Mouse (Mus musculus) neural tube, embryonic 11.5 days (tissue): ENCODE data around the gene Gm13199. TPM values are rescaled to one million over a fixed set of nuclear protein-coding genes. Genes with fewer than 3 reads are reported as not detected.

Source experiments
- ATAC-seq: fragments of 200-750 bp; cut with Nextera tagmentation; 2 replicates; pipeline ENCODE4 v1.8.0; 2017; ENCODE audit warnings: moderate number of reproducible peaks, mild to moderate bottlenecking, moderate TSS enrichment, moderate library complexity; ENCODE audit not compliant: insufficient read depth, low FRiP score, low TSS enrichment
- DNase-seq: peaks from one replicate; pipeline ENCODE4 v3.0.0-alpha.2; 2015; ENCODE audit warnings: low spot score
- H3K27ac ChIP-seq: fragments of 300-500 bp; sonication (generic); 2 replicates; pipeline ENCODE4 v1.5.1; 2014; ENCODE audit warnings: low read depth, mild to moderate bottlenecking, low read length
- H3K27me3 ChIP-seq: fragments of 300-500 bp; sonication (generic); 2 replicates; pipeline ENCODE4 v1.6.1; 2014; ENCODE audit warnings: mild to moderate bottlenecking, low read length, mixed read lengths; ENCODE audit not compliant: control insufficient read depth, insufficient read depth
- H3K36me3 ChIP-seq: fragments of 300-500 bp; sonication (generic); 2 replicates; pipeline ENCODE4 v1.6.1; 2014; ENCODE audit warnings: mild to moderate bottlenecking, low read length, moderate library complexity, mixed read lengths; ENCODE audit not compliant: control insufficient read depth, insufficient read depth
- H3K4me1 ChIP-seq: fragments of 300-500 bp; sonication (generic); 2 replicates; pipeline ENCODE4 v1.6.1; 2014; ENCODE audit warnings: low read length, mixed read lengths; ENCODE audit not compliant: control insufficient read depth, insufficient read depth
- H3K4me2 ChIP-seq: fragments of 300-500 bp; sonication (generic); 2 replicates; pipeline ENCODE4 v1.6.1; 2014; ENCODE audit warnings: low read depth, mild to moderate bottlenecking, moderate library complexity
- H3K4me3 ChIP-seq: fragments of 300-500 bp; sonication (generic); 2 replicates; pipeline ENCODE4 v1.5.1; 2014; ENCODE audit warnings: low read depth, low read length
- H3K9ac ChIP-seq: fragments of 300-500 bp; sonication (generic); 2 replicates; pipeline ENCODE4 v1.6.1; 2014; ENCODE audit warnings: mild to moderate bottlenecking, low read length
- H3K9me3 ChIP-seq: fragments of 300-500 bp; sonication (generic); 2 replicates; pipeline ENCODE4 v1.6.1; 2016; ENCODE audit warnings: low read length; ENCODE audit not compliant: control insufficient read depth
- WGBS: fragments of 180-500 bp; shearing (Covaris S2); extraction: QIAGEN DNeasy Blood & Tissue Kit; methylation state at CpG from one replicate; pipeline ENCODE4 v1.1.7; 2014; 5-methylcytosine and 5-hydroxymethylcytosine counted together
- polyA plus RNA-seq: library from polyadenylated mRNA; unstranded; fragments of >200 nt; fragmentation: Nextera tagmentation; extraction: Ambion mirVana; gene quantifications from 2 replicates; pipeline ENCODE4 v1.2.1, GENCODE M21; 2014

Gm13199 gene
- 1.5 and 2.7 TPM in 2 replicates for polyA plus RNA-seq

DNA sequence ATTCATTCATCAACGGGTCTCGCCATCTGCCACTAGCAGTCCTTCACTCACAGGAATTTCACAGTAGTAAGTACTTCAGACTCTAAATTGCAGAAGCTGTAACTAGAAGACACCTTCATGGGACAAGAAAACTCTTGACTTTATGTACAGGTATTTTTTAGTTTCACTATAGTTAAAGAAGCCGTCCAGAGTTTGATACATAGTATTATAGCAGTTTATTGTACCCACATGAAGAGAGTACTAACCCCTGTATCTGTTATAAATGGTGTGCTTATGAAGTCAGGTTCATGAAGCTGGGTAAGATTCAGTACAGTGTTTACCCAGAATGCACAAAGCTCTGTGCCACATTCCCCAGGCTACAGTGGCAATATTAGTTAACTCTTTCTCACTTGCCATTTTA lies at the start of gene Gm13199:
TSS of gene Gm13199 (minus strand) at position 101 of the 400 bp plus-strand sequence.
- no peaks in the 10 kb centered on the region for H3K4me1 ChIP-seq
- H3K9ac ChIP-seq: no peak within 1 kb of the TSS
- 95% methylated on average over 3 of the region's 3 CpGs for WGBS
- H3K9me3 ChIP-seq: no peaks in the 10 kb centered on the region
- H3K36me3 ChIP-seq: peaks cover 2% of the 10 kb centered on the region; the same call in 1 of the 2 replicates
- DNase-seq: no peak
- no peak within 1 kb of the TSS for H3K27ac ChIP-seq
- no peak within 1 kb of the TSS for H3K4me2 ChIP-seq
- ATAC-seq: no peak
- no peaks in the 10 kb centered on the region for H3K27me3 ChIP-seq
- no peak within 1 kb of the TSS for H3K4me3 ChIP-seq

- Histone ChIP-seq H3K27ac (no peak overlapping the region), H3K4me2 (no peak overlapping the region), H3K9me3 (no peaks in the 10 kb centered on the region), H3K36me3 (0 out of 2 replicates have a peak, but pooled peaks cover 2% of the 10 kb centered on the region), H3K4me1 (no peaks in the 10 kb centered on the region), H3K27me3 (no peaks in the 10 kb centered on the region), H3K9ac (no peak overlapping the region), H3K4me3 (no peak overlapping the region)
- 80% methylated on average over 16 of the region's 16 CpGs for whole genome bisulfite sequencing
- no peak for DNase-seq
- no peak for ATAC-seq
Measured at GRCm38 (mm10) chr2:5911282-5911965, 48.7 kb upstream of the Gm13199 start.

GRCm38 (mm10) chr2:5906625-5907024 lies 43.9 kb upstream of the Gm13199 start:
- no peaks in the 10 kb centered on the region for H3K4me1 ChIP-seq
- DNase-seq: peak; percentile 30
- no peaks in the 10 kb centered on the region for H3K9me3 ChIP-seq
- H3K36me3 ChIP-seq: no peaks in the 10 kb centered on the region; the same call in 1 of the 2 replicates
- WGBS: 52% methylated on average over 3 of the region's 3 CpGs
- no peak for ATAC-seq
- H3K4me3 ChIP-seq: no peak overlapping the region
- H3K27ac ChIP-seq: no peak overlapping the region
- H3K27me3 ChIP-seq: no peaks in the 10 kb centered on the region
- no peak overlapping the region for H3K4me2 ChIP-seq
- H3K9ac ChIP-seq: no peak overlapping the region

GRCm38 (mm10) chr2:5906092-5906491 lies 43.4 kb upstream of the Gm13199 start:
- Histone ChIP-seq H3K27me3 (no peaks in the 10 kb centered on the region), H3K9ac (no peak overlapping the region), H3K36me3 (no peaks in the 10 kb centered on the region; the same call in 1 of the 2 replicates), H3K27ac (no peak overlapping the region), H3K4me2 (no peak overlapping the region), H3K4me1 (no peaks in the 10 kb centered on the region), H3K4me3 (no peak overlapping the region), H3K9me3 (no peaks in the 10 kb centered on the region)
- ATAC-seq: no peak
- DNase-seq: no peak
- 68% methylated on average over 5 of the region's 5 CpGs for WGBS

DNA sequence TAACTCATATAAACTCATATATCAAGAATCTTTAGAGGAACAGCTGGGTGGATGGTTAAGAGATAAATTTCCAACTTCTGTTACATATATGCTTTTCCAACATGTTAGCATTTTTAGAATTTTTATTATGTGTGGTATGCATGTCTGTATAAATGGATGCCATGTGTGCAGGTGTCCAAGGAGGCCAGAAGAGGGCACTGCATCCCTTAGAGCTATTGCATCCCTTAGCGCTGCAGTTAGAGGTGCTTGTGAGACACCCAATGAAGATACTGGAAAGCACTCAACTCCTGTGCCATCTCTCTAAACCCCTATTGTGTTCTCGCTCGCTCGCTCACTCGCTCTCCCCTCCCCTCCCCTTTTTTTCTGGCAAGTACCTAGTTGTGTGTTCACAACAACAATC lies 37.4 kb upstream of the Gm13199 start:
- no peaks in the 10 kb centered on the region for H3K4me1 ChIP-seq
- WGBS: 61% methylated on average over 5 of the region's 5 CpGs
- no peak for ATAC-seq
- no peak for DNase-seq
- H3K9ac ChIP-seq: no peak overlapping the region
- H3K27ac ChIP-seq: no peak overlapping the region
- H3K27me3 ChIP-seq: no peaks in the 10 kb centered on the region
- no peak overlapping the region for H3K4me2 ChIP-seq
- no peaks in the 10 kb centered on the region for H3K9me3 ChIP-seq
- no peak overlapping the region for H3K4me3 ChIP-seq
- H3K36me3 ChIP-seq: no peaks in the 10 kb centered on the region; the same call in 1 of the 2 replicates

- peak within 1 kb of the TSS; percentile 58 for H3K4me2 ChIP-seq
- under 1% methylated on average over 60 of the region's 62 CpGs for WGBS
- H3K27me3 ChIP-seq: no peaks in the 10 kb centered on the region
- H3K27ac ChIP-seq: peak within 1 kb of the TSS; percentile 67
- DNase-seq (peak; percentile 99), ATAC-seq (peak; percentile 100)
- peak within 1 kb of the TSS; percentile 72 for H3K4me3 ChIP-seq
- H3K4me1 ChIP-seq: 0 out of 2 replicates have a peak, but pooled peaks cover 6% of the 10 kb centered on the region
- H3K9me3 ChIP-seq: no peaks in the 10 kb centered on the region
- no peaks in the 10 kb centered on the region for H3K36me3 ChIP-seq
- peak within 1 kb of the TSS; percentile 79 for H3K9ac ChIP-seq
Measured at GRCm38 (mm10) chr2:5894843-5895570, 32.3 kb upstream of the Gm13199 start, which contains the start of gene Sec61a2. Sec61a2 (minus strand) TSS chr2:5895432.

GRCm38 (mm10) chr2:5894296-5894695 lies 31.6 kb upstream of the Gm13199 start:
- Histone ChIP-seq H3K36me3 (no peaks in the 10 kb centered on the region), H3K4me3 (peak overlapping the region; percentile 72), H3K4me1 (0 out of 2 replicates have a peak, but pooled peaks cover 6% of the 10 kb centered on the region), H3K27ac (no peak overlapping the region), H3K4me2 (peak overlapping the region; percentile 58), H3K27me3 (no peaks in the 10 kb centered on the region), H3K9me3 (no peaks in the 10 kb centered on the region), H3K9ac (peak overlapping the region; percentile 79)
- 38% methylated on average over 11 of the region's 11 CpGs for WGBS
- no peak for ATAC-seq
- no peak for DNase-seq

- H3K4me3 ChIP-seq: no peak overlapping the region
- H3K27ac ChIP-seq: no peak overlapping the region
- DNase-seq: no peak
- H3K4me1 ChIP-seq: 0 out of 2 replicates have a peak, but pooled peaks cover 5% of the 10 kb centered on the region
- no peak overlapping the region for H3K4me2 ChIP-seq
- no peaks in the 10 kb centered on the region for H3K9me3 ChIP-seq
- H3K36me3 ChIP-seq: peaks cover 4% of the 10 kb centered on the region; the same call in 1 of the 2 replicates
- 74% methylated on average over 2 of the region's 2 CpGs for WGBS
- ATAC-seq: no peak
- no peaks in the 10 kb centered on the region for H3K27me3 ChIP-seq
- no peak overlapping the region for H3K9ac ChIP-seq
Measured at GRCm38 (mm10) chr2:5889412-5889811, 26.7 kb upstream of the Gm13199 start.
